Mouse (Mus musculus): ENCODE measurements around the gene Zfp408.
A peak's percentile ranks its signal among the peaks of the same experiment; 100 is the strongest.
"Not testable (repeated sequence)": the region's sequence is repeated elsewhere in the genome, so short reads cannot be mapped to it uniquely, and the experiment has no call there.

Zfp408 gene

GRCm38 (mm10) chr2:91651458-91652258 lies 2.1 kb upstream of the Zfp408 start:
- no peak for DNase-seq (ENCODE audit: low read depth)

GRCm38 (mm10) chr2:91650360-91650995 lies 887 bp upstream of the Zfp408 start:
- no peak for DNase-seq (ENCODE audit: low read depth)

GRCm38 (mm10) chr2:91649152-91649551 lies 439 bp downstream of the Zfp408 start:
- no peak for DNase-seq (ENCODE audit: low read depth)

GRCm38 (mm10) chr2:91646733-91647132 lies 2.9 kb downstream of the Zfp408 start:
- DNase-seq (ENCODE audit: low read depth): no peak

GRCm38 (mm10) chr2:91645811-91646210 lies 3.8 kb downstream of the Zfp408 start:
- DNase-seq (ENCODE audit: low read depth): no peak

GRCm38 (mm10) chr2:91645354-91645753 lies 4.2 kb downstream of the Zfp408 start:
- no peak for DNase-seq (ENCODE audit: low read depth)

GRCm38 (mm10) chr2:91644021-91644420 lies 5.6 kb downstream of the Zfp408 start:
- DNase-seq (ENCODE audit: low read depth): no peak

GRCm38 (mm10) chr2:91642825-91643415 lies 6.7 kb downstream of the Zfp408 start:
- no peak for DNase-seq (ENCODE audit: low read depth)

- DNase-seq (ENCODE audit: low read depth): no peak
These were observed 10.7 kb downstream of the Zfp408 start for GRCm38 (mm10) chr2:91638931-91639330.

- DNase-seq (ENCODE audit: low read depth): no peak
These were observed 12.8 kb downstream of the Zfp408 start for GRCm38 (mm10) chr2:91636727-91637338.

GRCm38 (mm10) chr2:91636229-91636628 lies 13.4 kb downstream of the Zfp408 start, which contains the start of gene F2:
Gene F2 (minus strand): TSS chr2:91636414.
- no peak for DNase-seq (ENCODE audit: low read depth)

- DNase-seq (ENCODE audit: low read depth): no peak
These were observed 14.1 kb downstream of the Zfp408 start for GRCm38 (mm10) chr2:91635486-91635885.

- DNase-seq (ENCODE audit: low read depth): peak; percentile 67
These were observed 14.8 kb downstream of the Zfp408 start for GRCm38 (mm10) chr2:91634841-91635240.

GRCm38 (mm10) chr2:91633334-91633977 lies 16.1 kb downstream of the Zfp408 start:
- no peak for DNase-seq (ENCODE audit: low read depth)

- no peak for DNase-seq (ENCODE audit: low read depth)
These were observed 17.3 kb downstream of the Zfp408 start for GRCm38 (mm10) chr2:91632316-91632715.

- DNase-seq (ENCODE audit: low read depth): no peak
These were observed 17.8 kb downstream of the Zfp408 start for GRCm38 (mm10) chr2:91631826-91632225.

- DNase-seq (ENCODE audit: low read depth): no peak
These were observed 19.2 kb downstream of the Zfp408 start for GRCm38 (mm10) chr2:91630384-91630783.

- no peak for DNase-seq (ENCODE audit: low read depth)
These were observed 19.9 kb downstream of the Zfp408 start for GRCm38 (mm10) chr2:91629682-91630081.

GRCm38 (mm10) chr2:91628171-91628570 lies 21.4 kb downstream of the Zfp408 start:
- DNase-seq (ENCODE audit: low read depth): no peak

GRCm38 (mm10) chr2:91627486-91627885 lies 22.1 kb downstream of the Zfp408 start:
- no peak for DNase-seq (ENCODE audit: low read depth)

- DNase-seq (ENCODE audit: low read depth): not testable (repeated sequence)
These were observed 26.2 kb downstream of the Zfp408 start for GRCm38 (mm10) chr2:91623366-91623765.

GRCm38 (mm10) chr2:91622356-91622755 lies 27.2 kb downstream of the Zfp408 start:
- DNase-seq (ENCODE audit: low read depth): no peak

Measured in c-Kit-positive CD71-positive TER-119-negative erythroid progenitor cells, embryonic 14.5 days (primary cell).